ENCODE assay signal across 14 mouse cellular contexts in the genomic region with DNA sequence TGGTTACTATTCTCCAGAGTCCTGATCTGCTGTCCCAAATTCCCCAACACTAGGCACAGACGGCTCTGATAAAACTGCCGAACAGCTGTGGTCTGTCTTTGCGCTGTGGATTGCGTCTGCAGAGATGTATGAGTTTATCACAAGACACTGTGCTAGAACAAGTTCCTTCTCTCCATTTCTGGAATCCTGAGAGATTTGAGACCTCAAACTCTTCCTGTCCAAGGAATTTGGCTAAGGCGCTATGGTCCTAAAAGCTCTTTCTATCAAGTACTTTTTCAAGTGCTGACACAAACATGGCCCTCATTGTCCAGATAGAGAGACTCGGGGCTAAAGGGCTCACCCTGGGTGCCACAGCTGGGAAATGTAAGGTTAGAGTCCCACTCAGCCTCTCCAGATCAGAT.
DNase-seq lines count a peak whose midpoint lies in the region; ATAC-seq and TF ChIP-seq lines count a peak whose summit lies in the region.
"Had no signal": no experiment of that assay in that cellular context is flagged by ENCODE, and none has a peak within 500 bp of the region (broad histone marks: within the 10 kb centered on the region; RNA-seq: fewer than 3 reads in every experiment).

No protein-coding gene starts in this region.

- no peak for TF ChIP-seq CTCF in lung, postnatal 0 days (IDR thresholded peaks at IDR 0.05)

- H3K27me3 ChIP-seq in heart, embryonic 12.5 days (replicated peaks) = peaks cover 80% of the 10 kb centered on the region
- peaks cover 43% of the 10 kb centered on the region for H3K27me3 ChIP-seq in heart, embryonic 16.5 days (ENCODE audit: control insufficient read depth, insufficient read depth, low read length)
- H3K27me3 ChIP-seq in lung, postnatal 0 days (replicated peaks; ENCODE audit: insufficient read depth, low read length) = peaks cover 27% of the 10 kb centered on the region
- peaks cover 63% of the 10 kb centered on the region for H3K27me3 ChIP-seq in hindbrain, embryonic 13.5 days

- H3K9ac ChIP-seq in heart, embryonic 12.5 days = no peak overlapping the region
- H3K9ac ChIP-seq in heart, embryonic 16.5 days (ENCODE audit: low read length) = no peak overlapping the region
- no peak overlapping the region for H3K9ac ChIP-seq in lung, postnatal 0 days (replicated peaks; ENCODE audit: low read depth)
- H3K9ac ChIP-seq in hindbrain, embryonic 13.5 days = no peak overlapping the region
- H3K9ac ChIP-seq: hindbrain, embryonic 14.5 days; midbrain, embryonic 12.5 days had no signal

- H3K4me3 ChIP-seq in heart, embryonic 12.5 days = no peak overlapping the region
- no peak overlapping the region for H3K4me3 ChIP-seq in heart, embryonic 16.5 days (ENCODE audit: low read length)
- no peak overlapping the region for H3K4me3 ChIP-seq in lung, postnatal 0 days (ENCODE audit: low read depth, low read length)
- no peak overlapping the region for H3K4me3 ChIP-seq in hindbrain, embryonic 13.5 days
- H3K4me3 ChIP-seq: erythroblast, embryonic 14.5 days; midbrain, embryonic 12.5 days had no signal

- no peak for ATAC-seq in heart, embryonic 12.5 days (ENCODE audit: insufficient number of reproducible peaks, low FRiP score)
- ATAC-seq in heart, embryonic 16.5 days (replicated peaks; ENCODE audit: extremely low read depth, insufficient read depth, low FRiP score) = peak; percentile 58; the same call in 1 of the 2 replicates
- ATAC-seq in lung, postnatal 0 days = peak; percentile 91
- ATAC-seq in hindbrain, embryonic 13.5 days (ENCODE audit: low FRiP score) = no peak

- no peak overlapping the region for H3K27ac ChIP-seq in heart, embryonic 12.5 days (ENCODE audit: poor library complexity, severe bottlenecking)
- H3K27ac ChIP-seq in heart, embryonic 16.5 days (ENCODE audit: low read length) = no peak overlapping the region
- H3K27ac ChIP-seq in lung, postnatal 0 days (ENCODE audit: low read length) = no peak overlapping the region
- no peak overlapping the region for H3K27ac ChIP-seq in hindbrain, embryonic 13.5 days
- H3K27ac ChIP-seq: hindbrain, embryonic 14.5 days; midbrain, embryonic 12.5 days had no signal

- H3K9me3 ChIP-seq in heart, embryonic 12.5 days (replicated peaks) = no peaks in the 10 kb centered on the region
- no peaks in the 10 kb centered on the region for H3K9me3 ChIP-seq in heart, embryonic 16.5 days (replicated peaks; ENCODE audit: control insufficient read depth, low read length)
- H3K9me3 ChIP-seq in lung, postnatal 0 days (ENCODE audit: low read length) = no peaks in the 10 kb centered on the region
- H3K9me3 ChIP-seq in hindbrain, embryonic 13.5 days = no peaks in the 10 kb centered on the region
- H3K9me3 ChIP-seq: midbrain, embryonic 12.5 days had no signal

- H3K4me1 ChIP-seq in heart, embryonic 12.5 days (replicated peaks) = peaks cover 6% of the 10 kb centered on the region
- no peaks in the 10 kb centered on the region for H3K4me1 ChIP-seq in heart, embryonic 16.5 days (ENCODE audit: control insufficient read depth, insufficient read depth, low read length)
- H3K4me1 ChIP-seq in lung, postnatal 0 days (ENCODE audit: insufficient read depth, low read depth, low read length) = no peaks in the 10 kb centered on the region
- H3K4me1 ChIP-seq in hindbrain, embryonic 13.5 days (replicated peaks) = peaks cover 24% of the 10 kb centered on the region

- WGBS in heart, embryonic 12.5 days = 31% methylated on average over 6 of the region's 6 CpGs
- WGBS in heart, embryonic 16.5 days = 31% methylated on average over 6 of the region's 6 CpGs
- 30% methylated on average over 6 of the region's 6 CpGs for WGBS in lung, postnatal 0 days
- 76% methylated on average over 6 of the region's 6 CpGs for WGBS in hindbrain, embryonic 13.5 days

- H3K4me2 ChIP-seq in heart, embryonic 12.5 days = no peak overlapping the region
- H3K4me2 ChIP-seq in heart, embryonic 16.5 days (ENCODE audit: low read depth, low read length) = no peak overlapping the region
- H3K4me2 ChIP-seq in lung, postnatal 0 days (replicated peaks; ENCODE audit: low read depth, low read length) = no peak overlapping the region
- no peak overlapping the region for H3K4me2 ChIP-seq in hindbrain, embryonic 13.5 days
- H3K4me2 ChIP-seq: hindbrain, embryonic 14.5 days; midbrain, embryonic 12.5 days had no signal

- no peaks in the 10 kb centered on the region for H3K36me3 ChIP-seq in heart, embryonic 12.5 days
- no peaks in the 10 kb centered on the region for H3K36me3 ChIP-seq in heart, embryonic 16.5 days (ENCODE audit: control insufficient read depth, insufficient read depth)
- no peaks in the 10 kb centered on the region for H3K36me3 ChIP-seq in lung, postnatal 0 days (ENCODE audit: insufficient read depth, low read length)
- H3K36me3 ChIP-seq in hindbrain, embryonic 13.5 days = no peaks in the 10 kb centered on the region
- H3K36me3 ChIP-seq: midbrain, embryonic 12.5 days had no signal

- DNase-seq in heart, adult 18-20 months = peak; percentile 67 to 88
- DNase-seq in kidney, adult 9 months = peak; percentile 48
- peak; percentile 87 for DNase-seq in lung, postnatal 0 days (ENCODE audit: low spot score)
- no peak for DNase-seq in c-Kit-positive CD71-positive TER-119-positive erythroid progenitor cells, embryonic 14.5 days (ENCODE audit: low spot score)
- no peak for DNase-seq in left cerebral cortex, adult 8-10 months (ENCODE audit: low spot score in 2 of 2)
- DNase-seq: cerebellum, adult 11-12 months; left cerebral cortex, postnatal 4 days; thymus, postnatal 4 days had no signal

- TF ChIP-seq EP300 in lung, postnatal 0 days (IDR thresholded peaks at IDR 0.05) = peak; percentile 50

Comparison
In these comparisons a context has a peak if more than half of its experiments do, and no peak if none do; other contexts are left out.
1. ATAC-seq: peak in heart, embryonic 16.5 days (single experiment) and lung, postnatal 0 days (single experiment); none in heart, embryonic 12.5 days (single experiment) and hindbrain, embryonic 13.5 days (single experiment).
2. DNase-seq: peak in heart, adult 18-20 months (2 of 2), kidney, adult 9 months (single experiment) and lung, postnatal 0 days (single experiment); none in c-Kit-positive CD71-positive TER-119-positive erythroid progenitor cells, embryonic 14.5 days (single experiment) and left cerebral cortex, adult 8-10 months (0 of 2).